Mouse (Mus musculus): ENCODE results near the gene Il12a. TPM values are rescaled to one million over a fixed set of nuclear protein-coding genes. Genes with fewer than 3 reads are reported as not detected.

Il12a gene
- polyA plus RNA-seq, 1 experiment from 2014 or later, result 0.53 TPM

DNA sequence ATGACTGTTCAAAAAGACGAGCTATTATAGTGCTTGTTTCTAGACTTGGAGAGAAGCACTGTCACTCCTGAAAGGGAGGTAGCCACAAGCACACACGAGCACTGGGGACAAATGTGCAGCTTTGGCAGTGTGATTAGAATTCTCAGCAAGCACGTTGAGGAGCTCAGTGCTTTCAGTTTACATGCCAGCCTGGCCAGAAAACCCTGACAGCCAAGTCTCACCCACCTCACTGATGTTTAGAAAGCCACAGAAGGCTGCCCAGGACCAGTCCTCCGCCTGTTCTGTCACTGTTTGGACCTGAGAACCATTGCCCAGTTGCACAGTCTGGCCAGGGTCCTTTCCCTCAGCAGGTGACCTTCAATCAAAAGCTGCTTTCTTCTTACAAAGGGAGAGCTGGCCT, 29.9 kb upstream of the Il12a start:
- Histone ChIP-seq H3K4me3 (ENCODE audit: low read depth, low read length) (no peak overlapping the region), H3K4me1 (ENCODE audit: control insufficient read depth, insufficient read depth, low read length) (peaks cover 11% of the 10 kb centered on the region; the same call in 1 of the 2 replicates), H3K36me3 (ENCODE audit: control insufficient read depth, insufficient read depth, low read length) (no peaks in the 10 kb centered on the region), H3K27ac (ENCODE audit: low read depth, low read length) (no peak overlapping the region), H3K27me3 (ENCODE audit: control insufficient read depth, insufficient read depth, low read length) (no peaks in the 10 kb centered on the region), H3K9ac (ENCODE audit: low read depth, low read length) (peak overlapping the region; percentile 10; the same call in 1 of the 2 replicates), H3K9me3 (replicated peaks; ENCODE audit: control insufficient read depth, low read length) (no peaks in the 10 kb centered on the region), H3K4me2 (no peak overlapping the region; the same call in 1 of the 2 replicates)
- WGBS (ENCODE audit: insufficient replicate concordance), result 54% methylated on average over 4 of the region's 4 CpGs
- ATAC-seq (replicated peaks; ENCODE audit: insufficient number of reproducible peaks, low FRiP score, low TSS enrichment), result no peak

DNA sequence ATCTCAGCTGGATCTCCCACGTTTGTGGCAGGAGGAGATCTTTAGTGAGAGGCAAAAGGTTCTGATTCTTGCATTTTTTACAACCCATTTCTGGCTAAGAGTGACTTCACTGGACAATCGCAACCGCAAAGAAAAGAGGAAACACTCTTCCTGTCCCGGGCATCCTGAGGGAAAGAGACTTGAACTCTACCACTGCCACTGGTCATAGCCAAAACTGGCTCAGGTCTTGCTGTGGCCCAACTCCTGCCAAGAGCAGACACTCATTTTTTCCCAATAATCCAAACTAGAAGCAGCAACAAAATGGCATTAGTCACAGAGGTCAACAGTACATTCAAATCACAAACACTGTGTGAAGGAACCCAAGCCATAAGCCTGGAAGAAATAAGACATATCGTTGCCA, 28.1 kb upstream of the Il12a start:
- H3K4me1 ChIP-seq (ENCODE audit: control insufficient read depth, insufficient read depth, low read length), result peaks cover 11% of the 10 kb centered on the region; the same call in 1 of the 2 replicates
- H3K9ac ChIP-seq (ENCODE audit: low read depth, low read length), result no peak overlapping the region
- no peak overlapping the region for H3K4me3 ChIP-seq (ENCODE audit: low read depth, low read length)
- H3K27ac ChIP-seq (ENCODE audit: low read depth, low read length), result no peak overlapping the region
- ATAC-seq (replicated peaks; ENCODE audit: insufficient number of reproducible peaks, low FRiP score, low TSS enrichment), result no peak
- H3K9me3 ChIP-seq (replicated peaks; ENCODE audit: control insufficient read depth, low read length), result no peaks in the 10 kb centered on the region
- H3K36me3 ChIP-seq (ENCODE audit: control insufficient read depth, insufficient read depth, low read length), result no peaks in the 10 kb centered on the region
- H3K4me2 ChIP-seq, result no peak overlapping the region
- no peaks in the 10 kb centered on the region for H3K27me3 ChIP-seq (ENCODE audit: control insufficient read depth, insufficient read depth, low read length)
- WGBS (ENCODE audit: insufficient replicate concordance), result 63% methylated on average over 5 of the region's 5 CpGs

DNA sequence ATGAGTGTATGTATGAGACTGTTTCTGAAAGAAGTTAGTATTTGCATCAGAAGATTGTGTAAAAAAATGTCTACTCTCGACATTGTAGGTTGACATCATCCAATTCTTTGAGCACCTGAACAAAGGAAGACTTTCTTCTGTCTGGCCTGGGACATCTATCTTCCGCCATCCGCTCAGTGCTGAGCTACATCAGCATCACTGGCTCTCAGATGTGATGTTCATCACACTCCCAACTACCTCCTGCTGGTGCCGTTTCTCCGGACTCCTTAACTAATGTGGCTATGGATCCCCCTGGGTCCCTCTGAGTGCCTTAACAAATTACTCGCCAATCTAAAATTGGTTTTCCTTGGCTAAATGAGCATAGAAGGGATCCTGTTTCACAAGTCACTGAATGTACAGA, 26.1 kb upstream of the Il12a start:
- Histone ChIP-seq H3K9me3 (replicated peaks; ENCODE audit: control insufficient read depth, low read length) (no peaks in the 10 kb centered on the region), H3K36me3 (ENCODE audit: control insufficient read depth, insufficient read depth, low read length) (no peaks in the 10 kb centered on the region), H3K4me2 (no peak overlapping the region), H3K9ac (ENCODE audit: low read depth, low read length) (no peak overlapping the region), H3K4me3 (ENCODE audit: low read depth, low read length) (no peak overlapping the region), H3K27ac (ENCODE audit: low read depth, low read length) (no peak overlapping the region), H3K4me1 (ENCODE audit: control insufficient read depth, insufficient read depth, low read length) (peaks cover 7% of the 10 kb centered on the region; the same call in 1 of the 2 replicates), H3K27me3 (ENCODE audit: control insufficient read depth, insufficient read depth, low read length) (no peaks in the 10 kb centered on the region)
- no peak for ATAC-seq (replicated peaks; ENCODE audit: insufficient number of reproducible peaks, low FRiP score, low TSS enrichment)
- 83% methylated on average over 6 of the region's 6 CpGs for WGBS (ENCODE audit: insufficient replicate concordance)

DNA sequence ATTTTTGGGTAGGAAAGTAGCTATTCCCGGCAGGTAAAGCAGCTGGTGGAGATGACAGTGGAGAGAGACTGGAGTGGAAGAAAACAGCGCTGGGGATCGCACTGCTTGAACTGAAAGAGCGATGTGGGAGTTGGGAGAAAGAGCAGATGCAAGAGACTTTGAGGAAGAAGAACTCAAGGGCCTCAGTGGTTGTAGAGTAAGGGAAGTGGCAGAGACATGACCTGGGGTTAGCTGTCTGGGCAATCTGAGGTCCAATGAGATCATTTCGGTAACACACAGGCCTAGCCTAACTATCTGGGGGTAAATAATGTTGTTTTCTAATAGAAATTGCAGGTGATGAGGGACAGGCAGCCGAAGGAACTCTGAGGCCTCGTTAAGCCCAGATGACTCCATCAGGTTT, 24.1 kb upstream of the Il12a start:
- Histone ChIP-seq H3K9ac (ENCODE audit: low read depth, low read length) (no peak overlapping the region), H3K36me3 (ENCODE audit: control insufficient read depth, insufficient read depth, low read length) (no peaks in the 10 kb centered on the region), H3K27ac (ENCODE audit: low read depth, low read length) (no peak overlapping the region), H3K9me3 (replicated peaks; ENCODE audit: control insufficient read depth, low read length) (no peaks in the 10 kb centered on the region), H3K4me1 (ENCODE audit: control insufficient read depth, insufficient read depth, low read length) (no peaks in the 10 kb centered on the region), H3K4me3 (ENCODE audit: low read depth, low read length) (no peak overlapping the region), H3K4me2 (no peak overlapping the region), H3K27me3 (ENCODE audit: control insufficient read depth, insufficient read depth, low read length) (no peaks in the 10 kb centered on the region)
- 83% methylated on average over 7 of the region's 7 CpGs for WGBS (ENCODE audit: insufficient replicate concordance)
- ATAC-seq (replicated peaks; ENCODE audit: insufficient number of reproducible peaks, low FRiP score, low TSS enrichment), result no peak

DNA sequence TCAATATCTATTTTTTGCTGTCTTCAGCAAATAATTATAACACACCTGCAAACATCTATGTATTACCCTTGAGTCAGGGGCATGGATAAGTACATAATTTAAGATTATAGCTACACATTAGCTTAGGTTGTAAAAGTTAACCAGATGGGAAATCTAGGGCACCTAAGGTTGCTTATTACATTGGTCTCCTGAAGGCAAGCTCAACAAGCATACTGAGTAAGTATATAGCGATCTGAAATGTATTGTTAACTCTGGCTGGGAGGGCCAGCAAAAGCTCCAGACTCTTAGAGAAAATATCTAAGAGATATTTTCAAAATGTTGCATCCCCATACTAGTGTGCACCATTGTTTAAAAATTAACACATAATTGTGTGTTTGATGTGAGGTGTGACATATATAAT, 22.6 kb upstream of the Il12a start:
- H3K4me2 ChIP-seq, result no peak overlapping the region
- no peaks in the 10 kb centered on the region for H3K27me3 ChIP-seq (ENCODE audit: control insufficient read depth, insufficient read depth, low read length)
- no peak overlapping the region for H3K4me3 ChIP-seq (ENCODE audit: low read depth, low read length)
- H3K27ac ChIP-seq (ENCODE audit: low read depth, low read length), result no peak overlapping the region
- H3K9me3 ChIP-seq (replicated peaks; ENCODE audit: control insufficient read depth, low read length), result no peaks in the 10 kb centered on the region
- no peaks in the 10 kb centered on the region for H3K36me3 ChIP-seq (ENCODE audit: control insufficient read depth, insufficient read depth, low read length)
- 95% methylated on average over 1 of the region's 1 CpGs for WGBS (ENCODE audit: insufficient replicate concordance)
- no peak for ATAC-seq (replicated peaks; ENCODE audit: insufficient number of reproducible peaks, low FRiP score, low TSS enrichment)
- no peak overlapping the region for H3K9ac ChIP-seq (ENCODE audit: low read depth, low read length)
- no peaks in the 10 kb centered on the region for H3K4me1 ChIP-seq (ENCODE audit: control insufficient read depth, insufficient read depth, low read length)

DNA sequence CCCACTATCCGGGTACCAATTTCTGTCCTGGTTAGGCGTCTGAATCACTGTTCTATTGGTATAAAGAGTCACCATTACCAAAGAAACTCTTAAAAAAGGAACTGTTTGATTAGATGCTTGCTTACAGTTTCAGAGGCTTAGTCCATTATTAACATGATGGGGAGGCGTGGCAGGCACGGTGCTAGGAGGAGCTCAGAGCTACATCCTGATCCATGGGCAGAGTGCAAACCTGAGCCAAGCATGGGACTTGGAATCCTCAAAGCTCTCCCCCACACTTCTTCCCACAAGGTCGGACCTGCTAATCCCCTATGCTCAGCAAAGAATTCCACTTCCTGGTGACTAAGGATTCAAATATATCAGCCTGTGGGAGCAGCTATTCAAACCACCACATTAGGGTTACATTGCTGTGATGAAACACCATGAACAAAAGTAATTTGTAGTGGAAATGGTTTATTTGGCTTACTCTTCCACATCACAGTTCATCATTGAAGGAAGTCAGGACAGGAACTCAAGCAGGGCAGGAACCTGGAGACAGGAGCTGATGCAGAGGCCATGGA, 20.9 kb upstream of the Il12a start:
- Histone ChIP-seq H3K36me3 (ENCODE audit: control insufficient read depth, insufficient read depth, low read length) (no peaks in the 10 kb centered on the region), H3K27me3 (ENCODE audit: control insufficient read depth, insufficient read depth, low read length) (no peaks in the 10 kb centered on the region), H3K4me1 (ENCODE audit: control insufficient read depth, insufficient read depth, low read length) (no peaks in the 10 kb centered on the region), H3K9me3 (replicated peaks; ENCODE audit: control insufficient read depth, low read length) (no peaks in the 10 kb centered on the region), H3K9ac (ENCODE audit: low read depth, low read length) (no peak overlapping the region), H3K4me2 (no peak overlapping the region), H3K4me3 (ENCODE audit: low read depth, low read length) (no peak overlapping the region), H3K27ac (ENCODE audit: low read depth, low read length) (no peak overlapping the region)
- no peak for ATAC-seq (replicated peaks; ENCODE audit: insufficient number of reproducible peaks, low FRiP score, low TSS enrichment)
- 74% methylated on average over 5 of the region's 5 CpGs for WGBS (ENCODE audit: insufficient replicate concordance)

DNA sequence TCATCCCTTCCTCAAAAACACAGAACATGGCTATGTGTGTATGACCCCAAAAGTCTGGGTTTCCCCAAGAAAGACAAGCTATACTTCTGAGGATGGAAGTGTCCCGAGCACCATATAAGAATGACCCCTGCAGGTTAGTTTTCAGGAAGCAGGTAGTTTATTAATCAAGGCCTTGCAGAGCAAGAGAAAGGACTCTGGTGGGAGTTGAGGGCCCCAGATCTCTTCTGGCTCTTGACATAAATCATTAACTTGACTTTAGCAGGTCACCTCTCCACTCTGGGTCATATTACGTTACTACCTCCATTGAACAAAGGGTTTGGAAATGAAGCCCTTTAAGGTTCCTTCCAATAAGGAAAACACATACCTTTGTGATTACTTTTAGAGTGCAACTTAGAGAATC, 15.7 kb upstream of the Il12a start:
- H3K36me3 ChIP-seq (ENCODE audit: control insufficient read depth, insufficient read depth, low read length), result no peaks in the 10 kb centered on the region
- H3K9ac ChIP-seq (ENCODE audit: low read depth, low read length), result no peak overlapping the region
- no peaks in the 10 kb centered on the region for H3K4me1 ChIP-seq (ENCODE audit: control insufficient read depth, insufficient read depth, low read length)
- WGBS (ENCODE audit: insufficient replicate concordance), result 83% methylated on average over 2 of the region's 2 CpGs
- no peaks in the 10 kb centered on the region for H3K9me3 ChIP-seq (replicated peaks; ENCODE audit: control insufficient read depth, low read length)
- ATAC-seq (replicated peaks; ENCODE audit: insufficient number of reproducible peaks, low FRiP score, low TSS enrichment), result no peak
- no peak overlapping the region for H3K4me2 ChIP-seq
- no peaks in the 10 kb centered on the region for H3K27me3 ChIP-seq (ENCODE audit: control insufficient read depth, insufficient read depth, low read length)
- no peak overlapping the region for H3K4me3 ChIP-seq (ENCODE audit: low read depth, low read length)
- H3K27ac ChIP-seq (ENCODE audit: low read depth, low read length), result no peak overlapping the region

DNA sequence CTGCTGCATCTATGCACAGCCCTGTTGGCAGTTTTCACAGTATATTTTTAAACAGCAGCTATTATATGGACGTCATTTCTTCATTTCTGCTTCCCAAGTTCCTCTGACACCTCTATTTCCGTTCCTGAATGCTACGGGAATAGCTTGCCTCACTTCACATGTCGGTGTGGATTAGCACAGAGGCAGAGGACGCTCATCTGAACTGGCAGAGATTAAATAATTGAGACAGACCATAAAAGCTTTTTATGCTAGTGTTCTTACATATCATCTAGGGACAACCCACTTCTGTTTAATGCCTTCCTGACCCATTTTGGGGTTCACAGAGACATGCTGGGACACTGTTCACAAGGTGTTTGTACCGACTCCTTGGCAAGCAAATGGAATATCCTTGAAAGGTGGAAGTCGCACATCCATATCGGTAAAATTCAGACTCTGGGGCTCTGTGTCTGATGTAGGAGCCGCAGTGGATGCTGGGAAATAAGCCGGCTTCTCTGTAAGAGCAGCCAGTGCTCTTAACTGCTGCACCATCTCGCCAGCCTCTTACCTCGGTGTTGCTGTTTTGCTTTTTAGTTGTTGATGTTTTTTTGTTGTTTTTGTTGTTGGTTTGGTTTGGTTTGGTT, 15.1 kb upstream of the Il12a start:
- no peak for ATAC-seq (replicated peaks; ENCODE audit: insufficient number of reproducible peaks, low FRiP score, low TSS enrichment)
- H3K4me3 ChIP-seq (ENCODE audit: low read depth, low read length), result no peak overlapping the region
- H3K4me2 ChIP-seq, result no peak overlapping the region
- no peaks in the 10 kb centered on the region for H3K4me1 ChIP-seq (ENCODE audit: control insufficient read depth, insufficient read depth, low read length)
- H3K36me3 ChIP-seq (ENCODE audit: control insufficient read depth, insufficient read depth, low read length), result no peaks in the 10 kb centered on the region
- H3K9ac ChIP-seq (ENCODE audit: low read depth, low read length), result no peak overlapping the region
- 84% methylated on average over 12 of the region's 12 CpGs for WGBS (ENCODE audit: insufficient replicate concordance)
- H3K27me3 ChIP-seq (ENCODE audit: control insufficient read depth, insufficient read depth, low read length), result no peaks in the 10 kb centered on the region
- H3K27ac ChIP-seq (ENCODE audit: low read depth, low read length), result no peak overlapping the region
- no peaks in the 10 kb centered on the region for H3K9me3 ChIP-seq (replicated peaks; ENCODE audit: control insufficient read depth, low read length)
